Mouse (Mus musculus): Measurements from ENCODE around the gene Cdsn.
A peak's percentile ranks its signal among the peaks of the same experiment; 100 is the strongest.

DNA sequence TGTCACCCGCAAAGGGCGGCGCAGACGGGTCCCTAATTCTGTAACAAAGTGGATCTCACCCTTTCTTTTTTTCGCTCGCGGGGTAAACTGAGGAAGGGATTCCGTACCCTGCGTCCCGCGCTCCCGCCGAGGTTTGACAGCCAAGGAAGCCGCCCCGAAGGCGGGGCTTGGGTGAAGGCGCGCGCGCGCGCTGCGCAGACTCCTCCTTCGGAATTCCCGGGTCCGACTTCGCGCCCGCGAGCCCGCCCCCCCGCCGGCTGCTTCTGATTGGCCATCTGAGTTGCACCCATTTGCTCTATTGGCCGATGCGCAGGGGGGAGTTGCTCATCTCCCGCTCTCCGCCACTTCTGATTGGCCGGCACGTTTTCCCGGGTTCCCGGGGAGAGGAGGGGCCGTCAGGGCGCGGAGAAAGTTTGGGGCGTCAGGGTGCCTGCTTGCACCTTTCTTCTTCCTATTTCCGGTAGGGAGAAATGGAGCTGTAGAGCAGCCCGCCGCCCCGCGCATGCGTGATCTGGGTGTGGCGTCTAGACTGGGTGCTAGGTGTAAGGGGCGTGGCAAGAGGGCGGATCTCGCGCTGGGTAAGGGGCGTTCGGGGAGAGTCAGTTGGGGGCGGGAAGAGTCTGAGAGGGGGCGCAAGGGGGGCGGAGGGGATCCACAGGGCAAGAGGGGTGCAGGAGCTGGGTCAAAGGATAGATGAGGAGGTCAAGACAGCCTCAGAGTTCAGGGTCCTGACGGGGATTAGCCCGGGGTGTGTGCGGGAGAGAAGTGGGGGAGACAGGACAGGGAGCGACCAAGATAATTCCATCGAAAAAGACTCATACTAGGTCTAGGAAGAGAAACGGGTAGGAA, 35.1 kb upstream of the Cdsn start, which contains the start of the genes Tcf19 and Cchcr1:
- no peak for TF ChIP-seq CTCF (IDR thresholded peaks at IDR 0.05; ENCODE audit: low read depth)
- TF ChIP-seq EP300 (IDR thresholded peaks at IDR 0.05; ENCODE audit: low read depth), result peak; percentile 95
